Mouse (Mus musculus): ENCODE results near the gene Mxd4. TPM values are rescaled to one million over a fixed set of nuclear protein-coding genes. Genes with fewer than 3 reads are reported as not detected.

Gene Mxd4
- 8.2 TPM for polyA plus RNA-seq (2014; fragmentation: Illumina TruSeq; extraction: RNeasy Lipid Tissue Mini Kit (QIAGEN cat#74804); ENCODE audit: low read depth, low replicate concordance)

GRCm38 (mm10) chr5:34187601-34188316 lies at the start of gene Mxd4:
TSS of gene Mxd4 (minus strand) at chr5:34187720.

GRCm38 (mm10) chr5:34168950-34169891 lies 18.3 kb downstream of the Mxd4 start, which contains the start of the genes Poln and Haus3:
TSS of gene Poln (minus strand) at chr5:34169448.
TSS of gene Haus3 (minus strand) at chr5:34169527.

Other genes starting within 250 kb of the Mxd4 start
- not detected for gene Gm1673, start 204.3 kb downstream of the Mxd4 start, polyA plus RNA-seq (2014; fragmentation: Illumina TruSeq; extraction: RNeasy Lipid Tissue Mini Kit (QIAGEN cat#74804); ENCODE audit: low read depth, low replicate concordance)
- not detected for gene Nat8l, start 191.7 kb downstream of the Mxd4 start, polyA plus RNA-seq (2014; fragmentation: Illumina TruSeq; extraction: RNeasy Lipid Tissue Mini Kit (QIAGEN cat#74804); ENCODE audit: low read depth, low replicate concordance)
- gene Poln, start 18.3 kb downstream of the Mxd4 start, polyA plus RNA-seq (2014; fragmentation: Illumina TruSeq; extraction: RNeasy Lipid Tissue Mini Kit (QIAGEN cat#74804); ENCODE audit: low read depth, low replicate concordance), result 0.16 TPM
- 17.9 TPM for gene Haus3, start 18.2 kb downstream of the Mxd4 start, polyA plus RNA-seq (2014; fragmentation: Illumina TruSeq; extraction: RNeasy Lipid Tissue Mini Kit (QIAGEN cat#74804); ENCODE audit: low read depth, low replicate concordance)
- not detected for gene Zfyve28, start 100.7 kb upstream of the Mxd4 start, polyA plus RNA-seq (2014; fragmentation: Illumina TruSeq; extraction: RNeasy Lipid Tissue Mini Kit (QIAGEN cat#74804); ENCODE audit: low read depth, low replicate concordance)
- not detected for gene Cfap99, start 100.9 kb upstream of the Mxd4 start, polyA plus RNA-seq (2014; fragmentation: Illumina TruSeq; extraction: RNeasy Lipid Tissue Mini Kit (QIAGEN cat#74804); ENCODE audit: low read depth, low replicate concordance)
- gene Rnf4, start 148.6 kb upstream of the Mxd4 start, polyA plus RNA-seq (2014; fragmentation: Illumina TruSeq; extraction: RNeasy Lipid Tissue Mini Kit (QIAGEN cat#74804); ENCODE audit: low read depth, low replicate concordance), result 76.3 TPM
- 12.4 TPM for gene Fam193a, start 182.2 kb upstream of the Mxd4 start, polyA plus RNA-seq (2014; fragmentation: Illumina TruSeq; extraction: RNeasy Lipid Tissue Mini Kit (QIAGEN cat#74804); ENCODE audit: low read depth, low replicate concordance)